Mouse (Mus musculus): ENCODE measurements around the gene Atp11a. TPM values are rescaled to one million over a fixed set of nuclear protein-coding genes. Genes with fewer than 3 reads are reported as not detected.
A peak's percentile ranks its signal among the peaks of the same experiment; 100 is the strongest.

The Atp11a gene
- polyA plus RNA-seq, 1 experiment from 2014 or later = 8.9 TPM

DNA sequence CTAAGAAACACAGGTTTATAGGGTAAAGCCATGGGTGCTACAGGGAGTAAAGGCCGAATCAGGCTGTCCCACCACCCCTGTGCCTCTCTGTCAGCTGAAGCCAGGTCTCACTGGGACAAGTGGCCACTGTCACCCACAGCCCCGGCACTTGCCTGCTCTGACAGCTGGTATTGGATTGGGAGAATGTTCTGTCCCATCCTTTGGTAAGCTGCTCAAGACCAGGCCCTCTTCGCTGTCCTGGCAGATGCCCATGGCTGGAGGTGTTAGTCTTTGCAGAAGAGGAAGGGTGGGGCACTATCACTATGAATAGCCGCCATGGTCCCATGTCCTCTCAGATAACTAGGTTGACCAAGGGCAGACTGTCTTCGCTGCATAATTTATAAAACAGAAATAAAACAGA lies 76.8 kb downstream of the Atp11a start:
- peaks cover 8% of the 10 kb centered on the region for H3K4me1 ChIP-seq (ENCODE audit: control insufficient read depth, insufficient read depth, low read depth, low read length)
- WGBS = 95% methylated on average over 5 of the region's 5 CpGs
- H3K27ac ChIP-seq (ENCODE audit: low read depth, low read length) = no peak overlapping the region
- no peak overlapping the region for H3K4me3 ChIP-seq (ENCODE audit: low read length)
- ATAC-seq = no peak
- H3K27me3 ChIP-seq (replicated peaks; ENCODE audit: control insufficient read depth, insufficient read depth, low read length) = no peaks in the 10 kb centered on the region
- no peak overlapping the region for H3K4me2 ChIP-seq (ENCODE audit: low read length)
- H3K36me3 ChIP-seq (ENCODE audit: control insufficient read depth, insufficient read depth, low read length) = peaks cover 42% of the 10 kb centered on the region
- H3K9me3 ChIP-seq (ENCODE audit: control insufficient read depth, low read length) = no peaks in the 10 kb centered on the region
- H3K9ac ChIP-seq (ENCODE audit: low read depth, low read length) = no peak overlapping the region

DNA sequence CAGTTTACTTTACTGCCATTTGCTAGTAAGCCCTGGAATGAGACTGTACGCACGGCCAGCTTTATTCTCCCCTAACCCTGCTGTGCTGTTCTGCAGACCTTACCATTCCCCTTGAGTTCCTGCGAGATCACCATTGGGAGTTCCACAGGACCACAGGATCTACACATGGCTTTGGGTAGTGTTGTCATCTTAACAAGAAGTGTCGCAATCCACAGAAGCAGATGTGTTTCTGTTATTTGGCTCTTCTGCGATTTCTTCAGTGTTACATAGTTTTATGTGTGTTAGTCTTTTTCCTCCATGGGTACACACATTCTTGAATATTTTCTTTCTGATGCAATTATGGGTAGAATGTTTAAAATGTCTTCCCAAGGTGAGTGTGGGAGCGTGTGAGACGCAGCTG lies 84.0 kb downstream of the Atp11a start:
- H3K27ac ChIP-seq (ENCODE audit: low read depth, low read length) = no peak overlapping the region
- no peaks in the 10 kb centered on the region for H3K27me3 ChIP-seq (replicated peaks; ENCODE audit: control insufficient read depth, insufficient read depth, low read length)
- no peak for ATAC-seq
- no peak overlapping the region for H3K4me2 ChIP-seq (ENCODE audit: low read length)
- no peak overlapping the region for H3K4me3 ChIP-seq (ENCODE audit: low read length)
- WGBS = 87% methylated on average over 7 of the region's 7 CpGs
- H3K4me1 ChIP-seq (ENCODE audit: control insufficient read depth, insufficient read depth, low read depth, low read length) = no peaks in the 10 kb centered on the region
- no peak overlapping the region for H3K9ac ChIP-seq (ENCODE audit: low read depth, low read length)
- no peaks in the 10 kb centered on the region for H3K9me3 ChIP-seq (ENCODE audit: control insufficient read depth, low read length)
- peaks cover 39% of the 10 kb centered on the region for H3K36me3 ChIP-seq (ENCODE audit: control insufficient read depth, insufficient read depth, low read length)

DNA sequence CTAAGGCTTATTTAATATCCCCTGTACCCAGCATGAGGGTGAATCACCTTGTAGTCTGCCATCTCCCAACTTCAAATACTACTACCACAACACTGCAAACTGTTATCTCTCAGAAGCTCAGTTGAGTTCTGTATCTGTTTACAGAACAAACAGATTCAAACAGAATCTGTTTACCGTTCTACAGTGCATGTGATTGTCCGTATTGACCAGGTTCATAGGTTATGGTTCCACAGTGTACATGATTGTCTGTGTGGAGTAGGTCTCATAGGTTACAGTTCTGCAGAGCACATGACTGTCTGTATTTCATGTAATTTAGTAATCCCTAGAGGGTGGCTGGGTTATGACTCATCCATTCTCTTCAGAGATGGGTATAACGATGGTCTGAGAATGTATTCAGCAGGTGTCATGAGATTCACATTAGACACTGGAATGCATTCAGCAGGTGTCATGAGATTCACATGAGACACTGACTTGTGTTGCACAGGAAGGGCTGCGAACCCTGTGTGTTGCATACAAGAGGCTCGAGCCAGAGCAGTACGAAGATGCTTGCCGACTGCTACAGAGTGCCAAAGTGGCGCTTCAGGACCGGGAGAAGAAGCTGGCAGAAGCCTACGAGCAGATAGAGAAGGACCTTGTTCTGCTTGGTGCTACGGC lies 85.7 kb downstream of the Atp11a start:
- Histone ChIP-seq H3K4me1 (ENCODE audit: control insufficient read depth, insufficient read depth, low read depth, low read length) (no peaks in the 10 kb centered on the region), H3K27me3 (replicated peaks; ENCODE audit: control insufficient read depth, insufficient read depth, low read length) (no peaks in the 10 kb centered on the region), H3K9ac (ENCODE audit: low read depth, low read length) (no peak overlapping the region), H3K4me3 (ENCODE audit: low read length) (no peak overlapping the region), H3K4me2 (ENCODE audit: low read length) (no peak overlapping the region), H3K9me3 (ENCODE audit: control insufficient read depth, low read length) (no peaks in the 10 kb centered on the region), H3K36me3 (ENCODE audit: control insufficient read depth, insufficient read depth, low read length) (peaks cover 30% of the 10 kb centered on the region), H3K27ac (ENCODE audit: low read depth, low read length) (no peak overlapping the region)
- ATAC-seq = no peak
- 92% methylated on average over 11 of the region's 11 CpGs for WGBS

DNA sequence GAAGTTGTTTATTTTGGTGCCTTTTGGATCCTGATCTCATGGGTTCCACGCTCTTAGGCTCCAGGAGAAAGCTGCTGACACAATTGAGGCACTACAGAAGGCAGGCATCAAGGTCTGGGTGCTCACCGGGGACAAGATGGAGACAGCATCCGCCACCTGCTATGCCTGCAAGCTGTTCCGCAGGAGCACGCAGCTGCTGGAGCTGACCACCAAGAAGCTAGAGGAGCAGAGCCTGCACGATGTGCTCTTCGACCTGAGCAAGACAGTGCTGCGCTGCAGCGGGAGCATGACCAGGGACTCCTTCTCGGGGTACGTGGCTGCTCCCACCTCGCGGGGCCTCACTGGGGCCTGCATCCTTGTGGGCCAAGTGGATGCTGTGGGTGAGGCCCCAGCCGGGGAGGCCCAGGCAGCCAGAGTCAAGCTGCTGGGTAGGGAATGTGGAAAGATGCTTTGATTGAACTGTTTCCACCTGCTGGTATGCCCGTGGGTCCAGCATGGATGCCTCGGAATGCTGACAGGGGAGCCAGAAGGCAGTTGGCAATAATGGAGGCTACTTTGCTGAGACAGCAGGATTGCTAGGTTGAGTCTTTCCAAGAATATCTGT lies 87.6 kb downstream of the Atp11a start:
- H3K4me1 ChIP-seq (ENCODE audit: control insufficient read depth, insufficient read depth, low read depth, low read length) = no peaks in the 10 kb centered on the region
- no peak for ATAC-seq

DNA sequence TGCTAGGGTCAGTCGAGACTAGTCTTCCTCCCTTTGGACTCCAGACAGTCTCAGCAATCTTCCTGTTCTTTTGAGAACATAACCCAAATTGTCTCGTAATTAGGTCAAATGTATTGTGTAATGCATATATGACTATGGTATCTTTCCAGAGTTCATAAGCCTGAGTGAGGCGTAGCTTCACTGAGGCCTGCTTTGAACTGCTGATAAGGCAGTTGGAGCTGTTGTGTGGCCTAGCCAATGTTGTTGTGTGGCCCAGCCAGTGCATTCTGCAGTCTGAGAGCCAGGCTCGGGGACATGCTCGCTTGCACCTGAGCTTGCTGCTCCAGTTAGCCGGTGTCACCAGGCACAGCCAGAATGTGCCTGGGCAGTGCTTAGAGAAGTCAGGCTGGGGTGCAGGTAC lies 89.6 kb downstream of the Atp11a start:
- H3K4me2 ChIP-seq (ENCODE audit: low read length) = no peak overlapping the region
- no peak overlapping the region for H3K9ac ChIP-seq (ENCODE audit: low read depth, low read length)
- H3K4me3 ChIP-seq (ENCODE audit: low read length) = no peak overlapping the region
- 90% methylated on average over 6 of the region's 6 CpGs for WGBS
- H3K36me3 ChIP-seq (ENCODE audit: control insufficient read depth, insufficient read depth, low read length) = peaks cover 50% of the 10 kb centered on the region
- no peak overlapping the region for H3K27ac ChIP-seq (ENCODE audit: low read depth, low read length)
- no peak for ATAC-seq
- H3K9me3 ChIP-seq (ENCODE audit: control insufficient read depth, low read length) = no peaks in the 10 kb centered on the region
- no peaks in the 10 kb centered on the region for H3K27me3 ChIP-seq (replicated peaks; ENCODE audit: control insufficient read depth, insufficient read depth, low read length)
- no peaks in the 10 kb centered on the region for H3K4me1 ChIP-seq (ENCODE audit: control insufficient read depth, insufficient read depth, low read depth, low read length)

More for the DNA sequence above, 87.6 kb downstream of the Atp11a start:
- H3K27me3 ChIP-seq (replicated peaks; ENCODE audit: control insufficient read depth, insufficient read depth, low read length) = no peaks in the 10 kb centered on the region
- WGBS = 91% methylated on average over 16 of the region's 16 CpGs
- peaks cover 36% of the 10 kb centered on the region for H3K36me3 ChIP-seq (ENCODE audit: control insufficient read depth, insufficient read depth, low read length)
- H3K9ac ChIP-seq (ENCODE audit: low read depth, low read length) = no peak overlapping the region
- no peak overlapping the region for H3K4me3 ChIP-seq (ENCODE audit: low read length)
- H3K27ac ChIP-seq (ENCODE audit: low read depth, low read length) = no peak overlapping the region
- no peaks in the 10 kb centered on the region for H3K9me3 ChIP-seq (ENCODE audit: control insufficient read depth, low read length)
- no peak overlapping the region for H3K4me2 ChIP-seq (ENCODE audit: low read length)

DNA sequence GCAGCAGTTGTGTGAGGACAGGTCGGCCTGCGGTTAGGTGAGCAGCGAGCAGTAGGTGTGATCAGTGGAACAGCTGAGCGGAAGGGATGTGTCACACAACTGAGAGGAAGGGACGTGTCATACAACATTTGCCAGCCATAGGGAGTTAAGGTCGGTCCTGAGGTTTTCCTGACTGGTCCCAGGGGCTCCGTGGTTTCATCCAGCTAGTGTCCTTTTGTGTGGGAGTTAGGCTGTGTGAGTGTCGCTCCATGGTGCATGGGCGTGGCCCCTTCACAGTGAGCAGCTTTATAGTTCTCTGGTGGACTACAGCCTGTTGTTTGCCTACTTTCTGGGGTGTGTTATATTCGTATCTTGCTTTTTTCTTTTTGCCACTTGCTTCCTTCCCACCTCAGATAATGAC lies 94.4 kb downstream of the Atp11a start:
- H3K4me1 ChIP-seq (ENCODE audit: control insufficient read depth, insufficient read depth, low read depth, low read length) = no peaks in the 10 kb centered on the region
- H3K36me3 ChIP-seq (ENCODE audit: control insufficient read depth, insufficient read depth, low read length) = peaks cover 29% of the 10 kb centered on the region
- no peak overlapping the region for H3K4me2 ChIP-seq (ENCODE audit: low read length)
- 90% methylated on average over 10 of the region's 10 CpGs for whole genome bisulfite sequencing
- no peaks in the 10 kb centered on the region for H3K9me3 ChIP-seq (ENCODE audit: control insufficient read depth, low read length)
- no peak overlapping the region for H3K4me3 ChIP-seq (ENCODE audit: low read length)
- no peaks in the 10 kb centered on the region for H3K27me3 ChIP-seq (replicated peaks; ENCODE audit: control insufficient read depth, insufficient read depth, low read length)
- no peak for ATAC-seq
- no peak overlapping the region for H3K27ac ChIP-seq (ENCODE audit: low read depth, low read length)
- H3K9ac ChIP-seq (ENCODE audit: low read depth, low read length) = no peak overlapping the region

DNA sequence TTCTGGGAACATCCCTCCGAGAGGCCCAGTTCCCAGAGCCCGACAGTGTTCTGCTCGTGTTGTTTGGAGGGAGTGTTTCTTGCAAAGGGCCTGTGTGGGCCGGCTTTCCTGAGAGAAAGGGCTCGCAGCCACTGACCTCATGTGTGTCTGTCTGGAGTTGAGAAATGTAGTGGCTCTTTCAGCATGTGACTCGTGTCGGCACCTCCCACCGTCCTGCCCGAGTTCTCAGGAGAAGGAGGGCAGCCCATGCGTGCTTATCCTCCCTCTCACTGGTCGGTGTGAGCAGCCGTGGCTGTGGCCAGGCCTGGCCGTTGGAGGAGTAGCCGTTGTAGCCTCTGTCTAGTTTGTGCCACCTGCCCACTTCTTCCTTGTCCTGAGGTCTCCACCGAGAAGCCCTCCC lies 99.2 kb downstream of the Atp11a start:
- no peak for ATAC-seq
- Histone ChIP-seq H3K27me3 (replicated peaks; ENCODE audit: control insufficient read depth, insufficient read depth, low read length) (no peaks in the 10 kb centered on the region), H3K4me3 (ENCODE audit: low read length) (no peak overlapping the region), H3K9ac (ENCODE audit: low read depth, low read length) (no peak overlapping the region), H3K4me2 (ENCODE audit: low read length) (no peak overlapping the region), H3K27ac (ENCODE audit: low read depth, low read length) (no peak overlapping the region), H3K9me3 (ENCODE audit: control insufficient read depth, low read length) (no peaks in the 10 kb centered on the region), H3K4me1 (ENCODE audit: control insufficient read depth, insufficient read depth, low read depth, low read length) (no peaks in the 10 kb centered on the region), H3K36me3 (ENCODE audit: control insufficient read depth, insufficient read depth, low read length) (peaks cover 10% of the 10 kb centered on the region)
- WGBS = 79% methylated on average over 15 of the region's 15 CpGs

DNA sequence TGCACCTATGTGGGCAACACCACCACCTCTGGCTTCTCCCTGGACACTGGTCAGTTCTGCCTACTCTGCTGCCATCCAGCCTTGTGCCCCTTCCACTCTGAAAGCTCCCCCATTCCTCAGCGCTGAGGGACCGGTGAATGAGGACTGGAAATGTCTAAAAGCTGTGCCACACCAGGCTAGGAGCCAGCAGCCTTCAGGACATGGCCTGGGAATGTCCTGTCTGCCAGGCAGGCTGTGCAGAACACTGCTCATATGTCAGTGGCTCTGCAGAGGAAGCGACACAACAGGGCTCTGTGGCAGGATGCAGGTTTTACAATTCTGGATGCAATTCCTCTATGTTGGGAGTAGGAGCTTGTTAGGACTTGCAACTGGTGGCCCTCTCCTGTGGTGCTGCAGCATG lies 106.2 kb downstream of the Atp11a start:
- peak; percentile 35; the same call in 1 of the 2 replicates for ATAC-seq
- WGBS = 80% methylated on average over 3 of the region's 3 CpGs

DNA sequence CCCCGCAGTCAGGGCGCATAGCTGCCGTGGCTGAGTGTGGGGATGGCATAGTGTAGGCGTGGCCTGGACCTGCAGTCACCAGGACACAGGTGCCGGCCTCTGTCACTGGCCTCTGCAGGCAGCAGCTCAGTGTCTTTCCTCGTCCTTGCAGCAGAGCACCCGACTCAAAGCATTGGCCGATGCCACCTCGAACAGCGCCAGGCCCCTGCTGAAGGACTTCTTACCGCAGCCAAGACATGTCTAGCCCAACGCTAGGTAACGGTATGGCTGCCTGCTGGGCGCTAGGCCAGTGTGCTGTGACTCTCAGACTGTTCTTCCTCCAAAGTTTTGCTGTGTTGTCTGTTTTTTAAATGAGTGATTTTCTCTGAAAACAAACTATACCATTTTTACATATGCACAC lies 106.8 kb downstream of the Atp11a start:
- no peaks in the 10 kb centered on the region for H3K9me3 ChIP-seq (ENCODE audit: control insufficient read depth, low read length)
- H3K4me2 ChIP-seq (ENCODE audit: low read length) = no peak overlapping the region
- H3K4me1 ChIP-seq (ENCODE audit: control insufficient read depth, insufficient read depth, low read depth, low read length) = no peaks in the 10 kb centered on the region
- no peak overlapping the region for H3K9ac ChIP-seq (ENCODE audit: low read depth, low read length)
- ATAC-seq = no peak
- peaks cover 11% of the 10 kb centered on the region for H3K36me3 ChIP-seq (ENCODE audit: control insufficient read depth, insufficient read depth, low read length)
- H3K27ac ChIP-seq (ENCODE audit: low read depth, low read length) = no peak overlapping the region
- no peaks in the 10 kb centered on the region for H3K27me3 ChIP-seq (replicated peaks; ENCODE audit: control insufficient read depth, insufficient read depth, low read length)
- H3K4me3 ChIP-seq (ENCODE audit: low read length) = no peak overlapping the region
- WGBS = 79% methylated on average over 14 of the region's 14 CpGs

More for the DNA sequence above, 106.2 kb downstream of the Atp11a start:
- H3K4me2 ChIP-seq (ENCODE audit: low read length) = no peak overlapping the region
- H3K27ac ChIP-seq (ENCODE audit: low read depth, low read length) = no peak overlapping the region
- no peaks in the 10 kb centered on the region for H3K9me3 ChIP-seq (ENCODE audit: control insufficient read depth, low read length)
- H3K4me1 ChIP-seq (ENCODE audit: control insufficient read depth, insufficient read depth, low read depth, low read length) = no peaks in the 10 kb centered on the region
- peaks cover 15% of the 10 kb centered on the region for H3K36me3 ChIP-seq (ENCODE audit: control insufficient read depth, insufficient read depth, low read length)
- no peaks in the 10 kb centered on the region for H3K27me3 ChIP-seq (replicated peaks; ENCODE audit: control insufficient read depth, insufficient read depth, low read length)
- H3K4me3 ChIP-seq (ENCODE audit: low read length) = no peak overlapping the region
- H3K9ac ChIP-seq (ENCODE audit: low read depth, low read length) = no peak overlapping the region
